Mouse (Mus musculus) liver, postnatal 0 days (tissue): ENCODE results near the gene Tuba3a.

Source experiments
- CTCF ChIP-seq: sonication (generic); IDR thresholded peaks from 2 replicates; pipeline ENCODE4 v1.5.1; 2016; ENCODE audit warnings: antibody characterized with exemption, low read depth
- EP300 ChIP-seq: IDR thresholded peaks from 2 replicates; pipeline ENCODE4 v1.6.1; 2016; ENCODE audit warnings: antibody characterized with exemption, low read depth, mild to moderate bottlenecking

GRCm38 (mm10) chr6:125241566-125241965 is 44.3 kb downstream of the Tuba3a start:
- TF ChIP-seq CTCF (no peak), EP300 (no peak)
